Mouse (Mus musculus) myocyte (in vitro differentiated cells): ENCODE results near the gene Fam129a. TPM values are rescaled to one million over a fixed set of nuclear protein-coding genes. Genes with fewer than 3 reads are reported as not detected.
A peak's percentile ranks its signal among the peaks of the same experiment; 100 is the strongest.

Experiments
- H3K27me3 ChIP-seq: one replicate; pipeline ENCODE4 v1.6.1; 2011; ENCODE audit not compliant: control insufficient read depth, insufficient read depth, insufficient read length
- H3K36me3 ChIP-seq: one replicate; pipeline ENCODE4 v1.6.1; 2011; ENCODE audit not compliant: control insufficient read depth, insufficient read depth
- H3K4me2 ChIP-seq: one replicate; pipeline ENCODE4 v1.6.1; 2011; ENCODE audit warnings: low read depth, control low read depth
- H3K4me3 ChIP-seq: one replicate; pipeline ENCODE4 v1.5.1; 2011; ENCODE audit warnings: mild to moderate bottlenecking, control low read depth, moderate library complexity
- H3K79me2 ChIP-seq: one replicate; pipeline ENCODE4 v1.6.1; 2011; ENCODE audit not compliant: control insufficient read depth, insufficient read depth
- H3ac ChIP-seq: one replicate; pipeline ENCODE4 v1.6.1; 2011; ENCODE audit not compliant: control insufficient read depth, insufficient read length
- CEBPB ChIP-seq: IDR thresholded peaks from 2 replicates; pipeline ENCODE4 v1.6.1; 2011; ENCODE audit warnings: mild to moderate bottlenecking, moderate library complexity; ENCODE audit not compliant: poor library complexity, insufficient read depth, severe bottlenecking
- E2F4 ChIP-seq: IDR thresholded peaks from one replicate; pipeline ENCODE4 v1.6.1; 2011; ENCODE audit warnings: mild to moderate bottlenecking, control low read depth, moderate library complexity; ENCODE audit not compliant: insufficient read depth
- MAX ChIP-seq: IDR thresholded peaks from one replicate; pipeline ENCODE4 v1.6.1; 2011; ENCODE audit warnings: low read depth, mild to moderate bottlenecking, control low read depth
- MYOD1 ChIP-seq, 3 experiments: IDR thresholded peaks; one replicate each; pipeline ENCODE4 v1.6.1; 2011; ENCODE audit warnings: control low read depth in 2 of 3, low read depth in 2 of 3, mild to moderate bottlenecking in 2 of 3, moderate library complexity in 1 of 3; ENCODE audit not compliant: insufficient read length in 2 of 3, control insufficient read depth in 1 of 3
- MYOG ChIP-seq, 3 experiments: IDR thresholded peaks; one replicate each; pipeline ENCODE4 v1.6.1; 2011; ENCODE audit warnings: control low read depth in 2 of 3, low read depth in 2 of 3, mild to moderate bottlenecking in 2 of 3; ENCODE audit not compliant: insufficient read length in 2 of 3, control insufficient read depth in 1 of 3, insufficient read depth in 1 of 3
- POLR2A ChIP-seq: IDR thresholded peaks from one replicate; pipeline ENCODE4 v1.6.1; 2011; ENCODE audit warnings: low read depth, mild to moderate bottlenecking, control low read depth, moderate library complexity; ENCODE audit not compliant: insufficient read length
- POLR2AphosphoS2 ChIP-seq: IDR thresholded peaks from one replicate; pipeline ENCODE4 v1.6.1; 2011; ENCODE audit warnings: low read depth, control low read depth; ENCODE audit not compliant: insufficient read length
- REST ChIP-seq: IDR thresholded peaks from one replicate; pipeline ENCODE4 v1.6.1; 2011; ENCODE audit warnings: mild to moderate bottlenecking, control low read depth, moderate library complexity; ENCODE audit not compliant: insufficient read depth, insufficient read length
- SRF ChIP-seq: IDR thresholded peaks from one replicate; pipeline ENCODE4 v1.6.1; 2011; ENCODE audit warnings: low read depth; ENCODE audit not compliant: control insufficient read depth, insufficient read length
- TCF12 ChIP-seq: IDR thresholded peaks from one replicate; pipeline ENCODE4 v1.6.1; 2011; ENCODE audit warnings: mild to moderate bottlenecking, control low read depth; ENCODE audit not compliant: poor library complexity, insufficient read depth, severe bottlenecking
- TCF3 ChIP-seq: IDR thresholded peaks from one replicate; pipeline ENCODE4 v1.6.1; 2011; ENCODE audit warnings: low read depth, control low read depth; ENCODE audit not compliant: insufficient read length
- USF1 ChIP-seq: IDR thresholded peaks from one replicate; pipeline ENCODE4 v1.6.1; 2011; ENCODE audit warnings: low read depth, mild to moderate bottlenecking, control low read depth, moderate library complexity
- polyA plus RNA-seq: library from polyadenylated mRNA; unstranded; fragments of >200 nt; fragmentation: generic; extraction: Trizol; gene quantifications from one replicate; pipeline ENCODE4 v1.2.1, GENCODE M21; 2012; ENCODE audit warnings: missing spikeins

Gene Fam129a
- polyA plus RNA-seq, 1 experiment = 2.7 TPM

GRCm38 (mm10) chr1:151638357-151638756, 67.4 kb downstream of the Fam129a start:
- TF ChIP-seq MYOD1 (IDR thresholded peaks at IDR 0.05; ENCODE audit: control insufficient read depth in 1 of 3, insufficient read length in 2 of 3, low read depth in 2 of 3) (peak; percentile 8 to 54 (median 26)), SRF (no peak), MYOG (IDR thresholded peaks at IDR 0.05; ENCODE audit: control insufficient read depth in 1 of 3, insufficient read depth in 1 of 3, insufficient read length in 2 of 3, low read depth in 2 of 3) (no peak), REST (no peak)
- Histone ChIP-seq H3ac (no peak overlapping the region), H3K27me3 (no peaks in the 10 kb centered on the region), H3K36me3 (no peaks in the 10 kb centered on the region), H3K79me2 (no peaks in the 10 kb centered on the region), H3K4me3 (no peak overlapping the region), H3K4me2 (no peak overlapping the region)

GRCm38 (mm10) chr1:151638770-151639169, 67.8 kb downstream of the Fam129a start:
- Histone ChIP-seq H3K36me3 (no peaks in the 10 kb centered on the region), H3K4me3 (no peak overlapping the region), H3K4me2 (no peak overlapping the region), H3ac (no peak overlapping the region), H3K27me3 (no peaks in the 10 kb centered on the region), H3K79me2 (no peaks in the 10 kb centered on the region)
- no peak for TF ChIP-seq CEBPB
- no peak for TF ChIP-seq POLR2AphosphoS2
- no peak for TF ChIP-seq USF1
- no peak for TF ChIP-seq MAX
- no peak for TF ChIP-seq SRF
- no peak for TF ChIP-seq POLR2A

GRCm38 (mm10) chr1:151646380-151646779, 75.4 kb downstream of the Fam129a start:
- TF ChIP-seq MYOD1 (IDR thresholded peaks at IDR 0.05; ENCODE audit: control insufficient read depth in 1 of 3, insufficient read length in 2 of 3, low read depth in 2 of 3) (no peak), POLR2AphosphoS2 (no peak), CEBPB (no peak), TCF3 (no peak), SRF (no peak), E2F4 (no peak), USF1 (no peak), TCF12 (no peak), REST (no peak), POLR2A (no peak)
- Histone ChIP-seq H3K79me2 (no peaks in the 10 kb centered on the region), H3K4me3 (no peak overlapping the region), H3K36me3 (no peaks in the 10 kb centered on the region), H3K4me2 (peak overlapping the region; percentile 10), H3ac (no peak overlapping the region), H3K27me3 (no peaks in the 10 kb centered on the region)

GRCm38 (mm10) chr1:151648099-151648498, 77.1 kb downstream of the Fam129a start:
- Histone ChIP-seq H3K36me3 (no peaks in the 10 kb centered on the region), H3K4me2 (no peak overlapping the region), H3K79me2 (no peaks in the 10 kb centered on the region), H3ac (no peak overlapping the region), H3K27me3 (no peaks in the 10 kb centered on the region), H3K4me3 (no peak overlapping the region)
- TF ChIP-seq MYOG (IDR thresholded peaks at IDR 0.05; ENCODE audit: control insufficient read depth in 1 of 3, insufficient read depth in 1 of 3, insufficient read length in 2 of 3, low read depth in 2 of 3) = no peak
- TF ChIP-seq TCF12 = no peak
- TF ChIP-seq TCF3 = no peak
- no peak for TF ChIP-seq REST
- no peak for TF ChIP-seq E2F4
- no peak for TF ChIP-seq POLR2A
- no peak for TF ChIP-seq USF1
- no peak for TF ChIP-seq CEBPB
- TF ChIP-seq POLR2AphosphoS2 = no peak
- no peak for TF ChIP-seq MAX
- TF ChIP-seq SRF = no peak
- no peak for TF ChIP-seq MYOD1 (IDR thresholded peaks at IDR 0.05; ENCODE audit: control insufficient read depth in 1 of 3, insufficient read length in 2 of 3, low read depth in 2 of 3)

GRCm38 (mm10) chr1:151657042-151657605, 86.1 kb downstream of the Fam129a start:
- no peaks in the 10 kb centered on the region for H3K27me3 ChIP-seq
- no peaks in the 10 kb centered on the region for H3K79me2 ChIP-seq
- no peak overlapping the region for H3K4me2 ChIP-seq
- TF ChIP-seq TCF12 = no peak
- TF ChIP-seq POLR2AphosphoS2 = no peak
- no peak for TF ChIP-seq MYOG (IDR thresholded peaks at IDR 0.05; ENCODE audit: control insufficient read depth in 1 of 3, insufficient read depth in 1 of 3, insufficient read length in 2 of 3, low read depth in 2 of 3)
- no peak for TF ChIP-seq TCF3
- no peak for TF ChIP-seq MYOD1 (IDR thresholded peaks at IDR 0.05; ENCODE audit: control insufficient read depth in 1 of 3, insufficient read length in 2 of 3, low read depth in 2 of 3)
- TF ChIP-seq REST = no peak
- H3ac ChIP-seq = no peak overlapping the region
- no peaks in the 10 kb centered on the region for H3K36me3 ChIP-seq
- H3K4me3 ChIP-seq = no peak overlapping the region
